Mouse (Mus musculus): Measurements from ENCODE around the gene Itk.

Itk gene

GRCm38 (mm10) chr11:46392890-46393289 lies 3.6 kb upstream of the Itk start:
- no peak for DNase-seq (ENCODE audit: low spot score)

GRCm38 (mm10) chr11:46390621-46391020 lies 1.3 kb upstream of the Itk start:
- DNase-seq (ENCODE audit: low spot score): no peak

- no peak for DNase-seq (ENCODE audit: low spot score)
Observed at GRCm38 (mm10) chr11:46388438-46388837, 877 bp downstream of the Itk start.

GRCm38 (mm10) chr11:46387061-46387460 lies 2.3 kb downstream of the Itk start:
- no peak for DNase-seq (ENCODE audit: low spot score)

GRCm38 (mm10) chr11:46386556-46386955 lies 2.8 kb downstream of the Itk start:
- no peak for DNase-seq (ENCODE audit: low spot score)

- DNase-seq (ENCODE audit: low spot score): no peak
Observed at GRCm38 (mm10) chr11:46384925-46385324, 4.4 kb downstream of the Itk start.

- DNase-seq (ENCODE audit: low spot score): no peak
Observed at GRCm38 (mm10) chr11:46382466-46382865, 6.8 kb downstream of the Itk start.

GRCm38 (mm10) chr11:46380097-46380675 lies 9.1 kb downstream of the Itk start:
- DNase-seq (ENCODE audit: low spot score): no peak

- DNase-seq (ENCODE audit: low spot score): no peak
Observed at GRCm38 (mm10) chr11:46377819-46378782, 11.2 kb downstream of the Itk start.

GRCm38 (mm10) chr11:46377316-46377715 lies 12.0 kb downstream of the Itk start:
- DNase-seq (ENCODE audit: low spot score): no peak

GRCm38 (mm10) chr11:46375015-46375414 lies 14.3 kb downstream of the Itk start:
- DNase-seq (ENCODE audit: low spot score): no peak

- DNase-seq (ENCODE audit: low spot score): no peak
Observed at GRCm38 (mm10) chr11:46373071-46374030, 16.0 kb downstream of the Itk start.

GRCm38 (mm10) chr11:46372331-46372953 lies 16.9 kb downstream of the Itk start:
- DNase-seq (ENCODE audit: low spot score): no peak

GRCm38 (mm10) chr11:46371250-46371649 lies 18.1 kb downstream of the Itk start:
- DNase-seq (ENCODE audit: low spot score): no peak

GRCm38 (mm10) chr11:46370457-46370856 lies 18.9 kb downstream of the Itk start:
- no peak for DNase-seq (ENCODE audit: low spot score)

- no peak for DNase-seq (ENCODE audit: low spot score)
Observed at GRCm38 (mm10) chr11:46366357-46366756, 23.0 kb downstream of the Itk start.

GRCm38 (mm10) chr11:46365744-46366143 lies 23.6 kb downstream of the Itk start:
- no peak for DNase-seq (ENCODE audit: low spot score)

GRCm38 (mm10) chr11:46363864-46364263 lies 25.5 kb downstream of the Itk start:
- DNase-seq (ENCODE audit: low spot score): no peak

- DNase-seq (ENCODE audit: low spot score): no peak
Observed at GRCm38 (mm10) chr11:46362061-46363022, 27.0 kb downstream of the Itk start.

- no peak for DNase-seq (ENCODE audit: low spot score)
Observed at GRCm38 (mm10) chr11:46360991-46361665, 28.2 kb downstream of the Itk start.
